In genomic region chr6:54119461-54119860, GRCm38 (mm10) we compare ENCODE assay signal across 19 mouse cellular contexts.
A peak's percentile ranks its signal among the peaks of the same experiment; 100 is the strongest.
DNase-seq lines count a peak whose midpoint lies in the region; ATAC-seq and TF ChIP-seq lines count a peak whose summit lies in the region.
"Had no signal": no experiment of that assay in that cellular context is flagged by ENCODE, and none has a peak within 500 bp of the region (broad histone marks: within the 10 kb centered on the region; RNA-seq: fewer than 3 reads in every experiment).

No protein-coding gene starts in this region.

- no peak overlapping the region for H3K4me2 ChIP-seq in midbrain, embryonic 15.5 days
- H3K4me2 ChIP-seq in intestine, embryonic 14.5 days (ENCODE audit: low read length): no peak overlapping the region
- no peak overlapping the region for H3K4me2 ChIP-seq in stomach, embryonic 15.5 days
- no peak overlapping the region for H3K4me2 ChIP-seq in lung, postnatal 0 days (replicated peaks; ENCODE audit: low read depth, low read length)
- H3K4me2 ChIP-seq: kidney, embryonic 15.5 days; lung, embryonic 15.5 days; neural tube, embryonic 15.5 days had no signal

- H3K4me1 ChIP-seq in midbrain, embryonic 10.5 days: peaks cover 16% of the 10 kb centered on the region
- peaks cover 8% of the 10 kb centered on the region for H3K4me1 ChIP-seq in midbrain, embryonic 15.5 days
- H3K4me1 ChIP-seq in intestine, embryonic 14.5 days (replicated peaks; ENCODE audit: control insufficient read depth, insufficient read depth, low read length): 0 out of 2 replicates have a peak, but pooled peaks cover 6% of the 10 kb centered on the region
- H3K4me1 ChIP-seq in stomach, embryonic 15.5 days: peaks cover 7% of the 10 kb centered on the region; the same call in 1 of the 2 replicates
- 0 out of 2 replicates have a peak, but pooled peaks cover 3% of the 10 kb centered on the region for H3K4me1 ChIP-seq in lung, postnatal 0 days (ENCODE audit: insufficient read depth, low read depth, low read length)

- WGBS in midbrain, embryonic 10.5 days: 57% methylated on average over 2 of the region's 2 CpGs
- 28% methylated on average over 2 of the region's 2 CpGs for WGBS in midbrain, embryonic 15.5 days
- 63% methylated on average over 1 of the region's 2 CpGs for WGBS in intestine, embryonic 14.5 days
- WGBS in stomach, embryonic 15.5 days: 77% methylated on average over 2 of the region's 2 CpGs
- 84% methylated on average over 2 of the region's 2 CpGs for WGBS in lung, postnatal 0 days

- H3K27me3 ChIP-seq in midbrain, embryonic 10.5 days (ENCODE audit: low read depth, poor library complexity, severe bottlenecking): no peaks in the 10 kb centered on the region
- no peaks in the 10 kb centered on the region for H3K27me3 ChIP-seq in midbrain, embryonic 15.5 days (replicated peaks)
- no peaks in the 10 kb centered on the region for H3K27me3 ChIP-seq in intestine, embryonic 14.5 days (replicated peaks; ENCODE audit: control insufficient read depth, insufficient read depth, low read length)
- H3K27me3 ChIP-seq in stomach, embryonic 15.5 days (replicated peaks): no peaks in the 10 kb centered on the region
- H3K27me3 ChIP-seq in lung, postnatal 0 days (replicated peaks; ENCODE audit: insufficient read depth, low read length): 0 out of 2 replicates have a peak, but pooled peaks cover 5% of the 10 kb centered on the region
- H3K27me3 ChIP-seq: kidney, embryonic 15.5 days; neural tube, embryonic 15.5 days; Patski had no signal

- TF ChIP-seq EP300 in lung, postnatal 0 days (IDR thresholded peaks at IDR 0.05): no peak

- peak; percentile 1; the same call in 1 of the 2 replicates for ATAC-seq in cerebellum, adult (ENCODE audit: insufficient number of reproducible peaks, low FRiP score, low TSS enrichment)
- no peak for ATAC-seq in midbrain, embryonic 15.5 days (replicated peaks)
- ATAC-seq in intestine, embryonic 14.5 days (replicated peaks; ENCODE audit: low FRiP score, low TSS enrichment, low read depth): no peak
- ATAC-seq in stomach, embryonic 15.5 days (ENCODE audit: insufficient read depth, low FRiP score, low read depth): no peak
- ATAC-seq in lung, postnatal 0 days: no peak
- ATAC-seq: Patski had no signal

- H3K36me3 ChIP-seq in midbrain, embryonic 10.5 days: no peaks in the 10 kb centered on the region
- H3K36me3 ChIP-seq in midbrain, embryonic 15.5 days (replicated peaks): no peaks in the 10 kb centered on the region
- no peaks in the 10 kb centered on the region for H3K36me3 ChIP-seq in intestine, embryonic 14.5 days (ENCODE audit: control insufficient read depth, insufficient read depth, low read length)
- H3K36me3 ChIP-seq in stomach, embryonic 15.5 days: no peaks in the 10 kb centered on the region
- no peaks in the 10 kb centered on the region for H3K36me3 ChIP-seq in lung, postnatal 0 days (ENCODE audit: insufficient read depth, low read length)
- H3K36me3 ChIP-seq: kidney, embryonic 15.5 days; lung, embryonic 15.5 days; neural tube, embryonic 15.5 days had no signal

- no peaks in the 10 kb centered on the region for H3K9me3 ChIP-seq in midbrain, embryonic 10.5 days (replicated peaks)
- H3K9me3 ChIP-seq in midbrain, embryonic 15.5 days: no peaks in the 10 kb centered on the region
- no peaks in the 10 kb centered on the region for H3K9me3 ChIP-seq in intestine, embryonic 14.5 days (ENCODE audit: control insufficient read depth, low read length)
- H3K9me3 ChIP-seq in stomach, embryonic 15.5 days: no peaks in the 10 kb centered on the region
- no peaks in the 10 kb centered on the region for H3K9me3 ChIP-seq in lung, postnatal 0 days (ENCODE audit: low read length)
- H3K9me3 ChIP-seq: kidney, embryonic 15.5 days; lung, embryonic 15.5 days; neural tube, embryonic 15.5 days had no signal

- peak overlapping the region; percentile 72 for H3K27ac ChIP-seq in midbrain, embryonic 10.5 days (replicated peaks)
- H3K27ac ChIP-seq in midbrain, embryonic 15.5 days: no peak overlapping the region
- peak overlapping the region; percentile 30; the same call in 1 of the 2 replicates for H3K27ac ChIP-seq in intestine, embryonic 14.5 days (ENCODE audit: low read depth)
- peak overlapping the region; percentile 38; the same call in 1 of the 2 replicates for H3K27ac ChIP-seq in stomach, embryonic 15.5 days
- H3K27ac ChIP-seq in lung, postnatal 0 days (ENCODE audit: low read length): no peak overlapping the region
- H3K27ac ChIP-seq: kidney, embryonic 15.5 days; liver, embryonic 14.5 days; lung, embryonic 15.5 days; neural tube, embryonic 15.5 days had no signal

- no peak for DNase-seq in cerebellum, adult 18-20 months
- no peak for DNase-seq in midbrain, embryonic 10.5 days (ENCODE audit: low spot score)
- DNase-seq in intestine, embryonic 14.5 days (ENCODE audit: low spot score): no peak
- no peak for DNase-seq in lung, postnatal 0 days (ENCODE audit: low spot score)
- no peak for DNase-seq in thymus, postnatal 0 days (ENCODE audit: low spot score)
- DNase-seq: adrenal gland, postnatal 10 days; gastrocnemius, postnatal 14 days; heart, adult 18-20 months; heart, postnatal 36 days; right cerebral cortex, postnatal 25 days had no signal

- H3K4me3 ChIP-seq in midbrain, embryonic 10.5 days: no peak overlapping the region
- H3K4me3 ChIP-seq in midbrain, embryonic 15.5 days: no peak overlapping the region
- H3K4me3 ChIP-seq in intestine, embryonic 14.5 days (ENCODE audit: low read depth, low read length): no peak overlapping the region
- H3K4me3 ChIP-seq in stomach, embryonic 15.5 days (replicated peaks): no peak overlapping the region
- H3K4me3 ChIP-seq in lung, postnatal 0 days (ENCODE audit: low read depth, low read length): no peak overlapping the region
- H3K4me3 ChIP-seq: kidney, embryonic 15.5 days; lung, embryonic 15.5 days; myocyte; neural tube, embryonic 15.5 days had no signal

- no peak overlapping the region for H3K9ac ChIP-seq in midbrain, embryonic 15.5 days
- H3K9ac ChIP-seq in intestine, embryonic 14.5 days (ENCODE audit: low read length): no peak overlapping the region
- H3K9ac ChIP-seq in stomach, embryonic 15.5 days: no peak overlapping the region
- no peak overlapping the region for H3K9ac ChIP-seq in lung, postnatal 0 days (replicated peaks; ENCODE audit: low read depth)
- H3K9ac ChIP-seq: kidney, embryonic 15.5 days; liver, embryonic 14.5 days; lung, embryonic 15.5 days; neural tube, embryonic 15.5 days had no signal

- TF ChIP-seq CTCF in lung, postnatal 0 days (IDR thresholded peaks at IDR 0.05): no peak

Comparison
In these comparisons a context has a peak if more than half of its experiments do, and no peak if none do; other contexts are left out.
1. H3K27ac ChIP-seq: peak in midbrain, embryonic 10.5 days (single experiment), intestine, embryonic 14.5 days (single experiment) and stomach, embryonic 15.5 days (single experiment); none in midbrain, embryonic 15.5 days (single experiment) and lung, postnatal 0 days (single experiment).